Mouse (Mus musculus): ENCODE results near the gene Rps26. TPM values are rescaled to one million over a fixed set of nuclear protein-coding genes. Genes with fewer than 3 reads are reported as not detected.
"Not testable (repeated sequence)": the region's sequence is repeated elsewhere in the genome, so short reads cannot be mapped to it uniquely, and the experiment has no call there.

Gene Rps26
- polyA plus RNA-seq, 1 experiment from 2014 or later, result 529 TPM

DNA sequence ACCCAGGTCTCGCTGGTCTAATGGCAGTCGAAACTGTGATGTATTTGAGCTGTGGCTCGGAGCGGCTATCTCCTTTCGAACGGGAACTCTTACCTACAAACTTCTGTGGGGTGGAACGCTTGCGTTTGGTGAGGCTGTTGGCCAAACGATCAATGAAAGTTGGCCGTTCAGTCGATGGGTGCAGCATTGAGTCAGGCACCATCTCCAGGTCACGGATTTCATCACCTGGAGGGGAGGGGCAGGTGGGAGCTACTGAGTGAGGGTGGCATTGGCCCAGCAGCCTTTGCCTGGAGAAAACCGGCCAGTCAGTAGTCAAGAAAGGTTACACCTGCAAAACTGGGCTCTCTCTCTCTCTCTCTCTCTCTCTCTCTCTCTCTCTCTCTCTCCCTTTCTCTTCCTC is 9.2 kb upstream of the Rps26 start:
- H3K4me3 ChIP-seq (replicated peaks; ENCODE audit: low read depth, low read length), result no peak overlapping the region
- 96% methylated on average over 13 of the region's 13 CpGs for WGBS
- ATAC-seq (ENCODE audit: low FRiP score, low TSS enrichment), result no peak
- DNase-seq, result no peak
- H3K4me1 ChIP-seq (ENCODE audit: control insufficient read depth, insufficient read depth, low read length), result no peaks in the 10 kb centered on the region
- H3K27me3 ChIP-seq (ENCODE audit: control insufficient read depth, insufficient read depth, low read length), result no peaks in the 10 kb centered on the region
- H3K27ac ChIP-seq (replicated peaks; ENCODE audit: low read depth, low read length), result no peak overlapping the region
- peaks cover 72% of the 10 kb centered on the region for H3K36me3 ChIP-seq (ENCODE audit: control insufficient read depth, insufficient read depth, low read length)
- H3K4me2 ChIP-seq (ENCODE audit: low read length), result no peak overlapping the region
- H3K9ac ChIP-seq (replicated peaks; ENCODE audit: low read length), result no peak overlapping the region
- H3K9me3 ChIP-seq (ENCODE audit: control insufficient read depth, low read length), result no peaks in the 10 kb centered on the region

DNA sequence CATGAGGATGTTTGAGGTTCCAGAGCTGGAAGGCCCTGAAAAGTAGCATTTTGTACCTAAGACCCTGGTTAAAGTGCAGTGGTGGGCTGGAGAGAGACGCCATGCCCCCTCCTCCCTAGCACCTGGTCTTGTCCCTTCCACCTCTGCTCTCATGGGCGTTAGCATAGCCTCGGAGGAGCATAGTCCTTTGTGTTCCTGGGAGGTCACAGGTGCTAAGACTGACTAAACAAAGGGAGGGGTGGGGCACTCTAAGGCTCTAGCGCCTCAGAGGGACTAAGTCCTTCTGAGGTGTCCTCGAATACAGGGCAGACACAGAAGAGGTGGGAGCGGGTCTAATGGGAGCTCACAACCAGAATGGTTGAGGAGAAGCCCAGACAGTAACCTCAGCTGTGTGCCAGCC is 5.0 kb upstream of the Rps26 start:
- 15% methylated on average over 6 of the region's 6 CpGs for WGBS
- ATAC-seq (ENCODE audit: low FRiP score, low TSS enrichment), result no peak
- DNase-seq, result no peak

DNA sequence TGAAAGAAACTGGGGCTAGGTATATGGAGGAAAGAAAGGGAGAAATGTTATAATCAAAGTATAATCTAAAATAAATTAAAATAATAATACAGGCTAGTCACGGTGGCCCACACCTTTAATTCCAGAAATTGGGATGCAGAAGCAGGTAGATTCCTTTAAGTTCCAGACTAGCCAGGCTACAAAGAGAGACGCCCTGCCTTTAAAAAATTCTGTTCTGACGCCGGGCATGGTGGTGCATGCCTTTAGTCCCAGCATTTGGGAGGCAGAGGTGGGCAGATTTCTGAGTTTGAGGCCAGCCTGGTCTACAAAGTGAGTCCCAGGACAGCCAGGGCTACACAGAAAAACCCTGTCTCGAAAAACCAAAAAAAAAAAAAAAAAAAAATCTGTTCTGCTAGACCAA is 3.8 kb upstream of the Rps26 start:
- peaks cover 32% of the 10 kb centered on the region for H3K36me3 ChIP-seq (ENCODE audit: control insufficient read depth, insufficient read depth, low read length)
- WGBS, result 86% methylated on average over 5 of the region's 5 CpGs
- H3K4me3 ChIP-seq (replicated peaks; ENCODE audit: low read depth, low read length); DNase-seq; H3K27me3 ChIP-seq (ENCODE audit: control insufficient read depth, insufficient read depth, low read length); H3K27ac ChIP-seq (replicated peaks; ENCODE audit: low read depth, low read length); H3K4me2 ChIP-seq (ENCODE audit: low read length); H3K9ac ChIP-seq (replicated peaks; ENCODE audit: low read length); H3K9me3 ChIP-seq (ENCODE audit: control insufficient read depth, low read length); H3K4me1 ChIP-seq (ENCODE audit: control insufficient read depth, insufficient read depth, low read length); ATAC-seq (ENCODE audit: low FRiP score, low TSS enrichment): not testable (repeated sequence)

More for the DNA sequence above, 5.0 kb upstream of the Rps26 start:
- Histone ChIP-seq H3K27ac (replicated peaks; ENCODE audit: low read depth, low read length) (no peak overlapping the region), H3K9ac (replicated peaks; ENCODE audit: low read length) (no peak overlapping the region), H3K27me3 (ENCODE audit: control insufficient read depth, insufficient read depth, low read length) (no peaks in the 10 kb centered on the region), H3K4me2 (ENCODE audit: low read length) (no peak overlapping the region), H3K36me3 (ENCODE audit: control insufficient read depth, insufficient read depth, low read length) (peaks cover 42% of the 10 kb centered on the region), H3K4me3 (replicated peaks; ENCODE audit: low read depth, low read length) (no peak overlapping the region), H3K9me3 (ENCODE audit: control insufficient read depth, low read length) (no peaks in the 10 kb centered on the region), H3K4me1 (ENCODE audit: control insufficient read depth, insufficient read depth, low read length) (no peaks in the 10 kb centered on the region)

DNA sequence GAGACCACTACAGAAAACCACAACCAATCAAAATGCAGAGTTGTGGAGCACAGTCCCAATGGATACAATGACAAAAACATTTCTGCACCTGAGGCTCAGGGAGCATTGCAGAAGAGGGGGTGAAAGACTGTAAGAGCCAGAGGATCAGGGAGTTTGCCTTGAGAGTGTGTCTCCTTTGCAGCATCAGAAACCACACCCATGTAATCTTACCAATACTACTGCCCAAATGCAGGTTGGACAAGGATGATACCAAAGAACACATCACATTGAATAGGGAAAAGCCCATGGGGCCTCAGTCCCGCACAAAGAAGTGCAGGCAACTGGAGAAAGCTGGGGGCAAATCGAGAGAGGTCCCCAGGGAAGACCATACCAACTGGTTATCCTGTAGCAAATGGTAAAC is 3.2 kb upstream of the Rps26 start:
- no peak overlapping the region for H3K9ac ChIP-seq (replicated peaks; ENCODE audit: low read length)
- H3K9me3 ChIP-seq (ENCODE audit: control insufficient read depth, low read length), result no peaks in the 10 kb centered on the region
- no peak for DNase-seq
- peaks cover 7% of the 10 kb centered on the region for H3K4me1 ChIP-seq (ENCODE audit: control insufficient read depth, insufficient read depth, low read length)
- no peak overlapping the region for H3K4me3 ChIP-seq (replicated peaks; ENCODE audit: low read depth, low read length)
- WGBS, result 68% methylated on average over 2 of the region's 2 CpGs
- H3K4me2 ChIP-seq (ENCODE audit: low read length), result no peak overlapping the region
- H3K27ac ChIP-seq (replicated peaks; ENCODE audit: low read depth, low read length), result no peak overlapping the region
- H3K27me3 ChIP-seq (ENCODE audit: control insufficient read depth, insufficient read depth, low read length), result no peaks in the 10 kb centered on the region
- no peak for ATAC-seq (ENCODE audit: low FRiP score, low TSS enrichment)
- peaks cover 32% of the 10 kb centered on the region for H3K36me3 ChIP-seq (ENCODE audit: control insufficient read depth, insufficient read depth, low read length)

DNA sequence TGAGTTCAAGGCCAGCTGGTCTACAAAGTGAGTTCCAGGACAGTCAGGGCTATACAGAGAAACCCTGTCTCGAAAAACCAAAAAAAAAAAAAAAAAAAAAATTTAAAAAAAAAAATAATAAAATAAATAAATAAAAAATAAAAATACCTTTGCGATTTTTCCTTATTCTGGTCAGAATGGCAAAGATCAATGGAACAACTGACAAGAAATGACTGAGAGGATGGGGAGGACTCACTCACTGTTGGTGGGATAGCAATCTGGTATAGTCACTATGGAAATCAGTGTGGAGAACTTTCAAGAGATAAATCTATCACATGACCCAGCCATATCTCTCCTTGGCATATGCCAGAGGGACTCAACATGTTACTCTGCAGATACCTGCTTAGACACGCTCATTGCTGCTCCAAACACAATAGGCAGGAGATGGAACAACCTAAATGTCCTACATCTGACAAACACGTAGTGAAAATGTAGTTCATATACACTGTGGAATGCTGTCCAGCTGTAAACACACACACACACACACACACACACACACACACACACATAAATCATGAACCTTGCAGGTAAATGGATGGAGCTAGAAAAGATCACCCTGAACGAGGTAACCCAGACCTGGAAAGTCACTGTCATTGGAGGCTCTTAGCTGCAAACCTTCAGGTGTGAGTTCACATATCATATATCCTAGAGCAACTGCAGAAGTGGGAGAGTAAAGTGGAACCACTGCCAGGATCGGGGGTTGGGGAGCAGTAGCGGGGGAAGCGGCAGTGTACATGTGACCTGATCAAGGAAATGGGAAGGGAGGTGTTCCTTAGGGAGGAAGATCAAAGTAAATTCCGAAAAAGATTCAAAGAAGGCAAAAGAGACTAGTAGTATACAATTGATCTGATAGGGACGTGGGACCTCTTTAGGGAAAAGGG is 1.1 kb upstream of the Rps26 start:
- Histone ChIP-seq H3K27me3 (ENCODE audit: control insufficient read depth, insufficient read depth, low read length) (no peaks in the 10 kb centered on the region), H3K27ac (replicated peaks; ENCODE audit: low read depth, low read length) (no peak overlapping the region), H3K4me1 (ENCODE audit: control insufficient read depth, insufficient read depth, low read length) (peaks cover 7% of the 10 kb centered on the region), H3K9ac (replicated peaks; ENCODE audit: low read length) (no peak overlapping the region), H3K36me3 (ENCODE audit: control insufficient read depth, insufficient read depth, low read length) (peaks cover 29% of the 10 kb centered on the region), H3K4me2 (ENCODE audit: low read length) (no peak overlapping the region), H3K9me3 (ENCODE audit: control insufficient read depth, low read length) (no peaks in the 10 kb centered on the region), H3K4me3 (replicated peaks; ENCODE audit: low read depth, low read length) (no peak overlapping the region)
- no peak for DNase-seq
- WGBS, result 87% methylated on average over 10 of the region's 10 CpGs
- no peak for ATAC-seq (ENCODE audit: low FRiP score, low TSS enrichment)

DNA sequence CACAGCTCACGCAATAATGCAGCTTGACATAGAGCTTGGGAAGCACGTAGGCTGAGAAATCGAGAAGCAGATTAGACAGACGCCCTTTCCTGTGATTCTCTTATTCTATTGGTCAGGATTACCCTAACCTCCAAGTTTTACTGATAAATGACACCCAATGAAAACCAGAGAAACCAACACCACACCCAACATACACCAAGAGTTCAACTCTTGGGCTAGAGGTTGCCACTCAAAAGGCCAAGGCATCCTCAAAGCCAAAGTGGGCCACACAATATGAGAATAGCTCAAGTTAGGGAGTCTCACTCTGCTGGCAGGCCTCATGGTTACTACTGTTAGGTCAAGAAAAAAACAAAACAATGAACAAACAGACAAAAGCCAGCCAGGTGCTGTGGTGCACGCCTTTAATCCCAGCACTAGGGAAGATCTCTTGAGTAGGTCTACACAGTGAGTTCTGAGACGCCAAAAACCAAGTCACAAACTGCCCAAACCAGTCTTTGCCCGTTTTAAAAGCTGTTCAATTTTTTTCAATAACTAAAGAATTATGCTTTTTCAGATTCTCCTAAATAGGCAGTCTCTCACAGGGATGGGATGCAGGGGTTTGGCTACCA is 1.2 kb downstream of the Rps26 start:
- Histone ChIP-seq H3K9me3 (ENCODE audit: control insufficient read depth, low read length) (no peaks in the 10 kb centered on the region), H3K27ac (replicated peaks; ENCODE audit: low read depth, low read length) (peak overlapping the region; percentile 68; the same call in 1 of the 2 replicates), H3K4me1 (ENCODE audit: control insufficient read depth, insufficient read depth, low read length) (peaks cover 7% of the 10 kb centered on the region), H3K36me3 (ENCODE audit: control insufficient read depth, insufficient read depth, low read length) (peaks cover 28% of the 10 kb centered on the region), H3K4me3 (replicated peaks; ENCODE audit: low read depth, low read length) (peak overlapping the region; percentile 84), H3K9ac (replicated peaks; ENCODE audit: low read length) (peak overlapping the region; percentile 75), H3K27me3 (ENCODE audit: control insufficient read depth, insufficient read depth, low read length) (no peaks in the 10 kb centered on the region), H3K4me2 (ENCODE audit: low read length) (peak overlapping the region; percentile 89)
- DNase-seq (no peak), ATAC-seq (ENCODE audit: low FRiP score, low TSS enrichment) (no peak)
- 42% methylated on average over 7 of the region's 7 CpGs for WGBS

DNA sequence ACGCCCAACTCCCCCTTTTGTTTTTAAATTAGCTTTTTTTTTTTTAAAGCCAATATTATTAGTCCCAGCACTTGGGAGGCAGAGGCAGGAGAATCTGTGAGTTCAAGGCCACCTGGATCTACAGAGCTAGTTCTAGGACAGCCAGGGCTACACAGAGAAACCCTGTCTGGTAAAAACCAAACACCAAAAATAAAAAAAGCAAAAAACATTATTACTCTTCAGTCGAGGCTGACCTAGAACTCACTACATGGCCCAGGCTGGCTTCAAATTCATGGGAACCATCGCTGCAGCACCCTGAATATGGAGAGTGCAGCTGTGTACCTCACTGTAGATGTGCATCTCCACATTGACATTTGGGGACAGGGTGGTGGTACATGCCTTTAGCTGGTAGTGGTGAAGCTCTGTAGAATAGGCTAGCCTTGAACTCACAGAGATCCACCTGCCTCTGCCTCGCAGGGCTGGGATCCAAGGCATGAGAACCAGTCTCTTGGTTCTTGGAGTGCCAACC is 3.4 kb downstream of the Rps26 start:
- WGBS, result 80% methylated on average over 4 of the region's 4 CpGs
- not testable (repeated sequence) for H3K4me3 ChIP-seq (replicated peaks; ENCODE audit: low read depth, low read length); ATAC-seq (ENCODE audit: low FRiP score, low TSS enrichment)

DNA sequence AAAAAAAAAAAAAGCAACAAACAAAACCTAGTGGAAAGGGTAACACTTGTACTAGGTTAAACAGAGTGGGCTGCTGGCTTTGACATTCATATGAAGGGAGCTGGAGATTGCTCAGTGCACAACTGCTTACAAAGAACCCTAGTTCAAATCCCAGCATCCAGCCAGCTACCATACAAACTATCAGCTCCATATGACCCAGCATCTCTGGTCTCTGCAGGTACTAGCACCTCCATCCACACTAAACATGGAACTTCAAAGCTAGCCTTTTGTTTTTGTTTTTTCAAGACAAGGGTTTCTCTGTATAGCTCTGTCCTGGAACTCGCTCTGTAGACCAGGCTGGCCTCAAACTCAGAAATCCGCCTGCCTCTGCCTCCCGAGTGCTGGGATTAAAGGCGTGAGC is 3.8 kb downstream of the Rps26 start:
- DNase-seq, result no peak
- Histone ChIP-seq H3K9ac (replicated peaks; ENCODE audit: low read length) (no peak overlapping the region), H3K9me3 (ENCODE audit: control insufficient read depth, low read length) (no peaks in the 10 kb centered on the region), H3K36me3 (ENCODE audit: control insufficient read depth, insufficient read depth, low read length) (peaks cover 28% of the 10 kb centered on the region), H3K27me3 (ENCODE audit: control insufficient read depth, insufficient read depth, low read length) (no peaks in the 10 kb centered on the region), H3K4me1 (ENCODE audit: control insufficient read depth, insufficient read depth, low read length) (peaks cover 7% of the 10 kb centered on the region), H3K27ac (replicated peaks; ENCODE audit: low read depth, low read length) (no peak overlapping the region), H3K4me3 (replicated peaks; ENCODE audit: low read depth, low read length) (no peak overlapping the region), H3K4me2 (ENCODE audit: low read length) (no peak overlapping the region)
- 87% methylated on average over 4 of the region's 4 CpGs for WGBS
- ATAC-seq (ENCODE audit: low FRiP score, low TSS enrichment), result no peak

More for the DNA sequence above, 3.4 kb downstream of the Rps26 start:
- H3K9me3 ChIP-seq (ENCODE audit: control insufficient read depth, low read length); H3K4me2 ChIP-seq (ENCODE audit: low read length); H3K27me3 ChIP-seq (ENCODE audit: control insufficient read depth, insufficient read depth, low read length); H3K27ac ChIP-seq (replicated peaks; ENCODE audit: low read depth, low read length); H3K9ac ChIP-seq (replicated peaks; ENCODE audit: low read length); H3K4me1 ChIP-seq (ENCODE audit: control insufficient read depth, insufficient read depth, low read length); DNase-seq: not testable (repeated sequence)
- peaks cover 28% of the 10 kb centered on the region for H3K36me3 ChIP-seq (ENCODE audit: control insufficient read depth, insufficient read depth, low read length)

All from midbrain, embryonic 14.5 days (tissue).